Mouse (Mus musculus): Measurements from ENCODE around the gene Gm10203. TPM values are rescaled to one million over a fixed set of nuclear protein-coding genes. Genes with fewer than 3 reads are reported as not detected.
A peak's percentile ranks its signal among the peaks of the same experiment; 100 is the strongest.

The Gm10203 gene
- polyA plus RNA-seq, 1 experiment from 2014 or later: not detected

DNA sequence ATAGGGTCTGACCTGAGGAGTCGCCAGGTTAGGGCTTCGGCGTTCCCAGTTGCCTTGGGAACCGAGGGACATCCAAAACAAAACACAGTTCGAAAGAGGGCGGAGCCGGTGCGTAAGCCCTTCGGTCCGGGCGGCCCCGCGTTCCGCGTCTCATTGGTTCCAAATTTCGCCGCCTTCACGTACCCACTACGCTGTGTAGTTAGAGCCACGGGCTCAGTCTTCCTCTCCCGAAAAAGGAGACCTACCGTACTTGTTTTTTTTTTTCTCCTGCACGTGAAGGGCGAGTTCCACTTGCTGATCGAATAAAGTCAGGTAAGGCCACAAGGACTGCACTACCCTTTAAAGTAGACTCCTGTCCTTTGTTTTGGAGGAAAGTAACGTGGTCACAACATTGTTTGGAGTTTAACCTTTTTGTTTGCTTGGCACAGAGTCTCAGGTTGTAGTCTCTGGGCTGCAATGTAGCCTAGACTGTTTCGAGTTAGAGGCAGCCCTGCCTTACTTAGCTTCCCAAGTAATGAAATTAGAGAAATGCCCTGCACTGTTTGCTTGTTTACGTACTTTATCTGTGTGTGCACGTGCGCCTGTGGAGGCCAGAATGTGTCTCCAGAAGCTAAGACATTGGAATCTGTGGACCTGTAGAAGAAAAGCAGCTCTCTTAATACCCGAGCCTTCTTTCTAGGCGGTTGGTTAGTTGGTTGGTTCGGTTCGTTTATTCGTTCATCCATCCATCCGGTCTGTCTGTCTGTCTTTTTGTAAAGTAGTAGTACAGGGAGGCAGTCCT, 11.6 kb downstream of the Gm10203 start:
- Histone ChIP-seq H3K36me3 (ENCODE audit: control insufficient read depth, insufficient read depth, low read length) (peaks cover 11% of the 10 kb centered on the region; the same call in 1 of the 2 replicates), H3K27ac (ENCODE audit: low read depth, low read length) (peak overlapping the region; percentile 15; the same call in 1 of the 2 replicates), H3K4me1 (ENCODE audit: control insufficient read depth, insufficient read depth, low read length) (peaks cover 3% of the 10 kb centered on the region; the same call in 1 of the 2 replicates), H3K4me2 (replicated peaks; ENCODE audit: low read depth, low read length) (peak overlapping the region; percentile 55), H3K27me3 (ENCODE audit: control insufficient read depth, insufficient read depth, low read length) (no peaks in the 10 kb centered on the region), H3K9me3 (ENCODE audit: control insufficient read depth, low read length) (0 out of 2 replicates have a peak, but pooled peaks cover 2% of the 10 kb centered on the region), H3K4me3 (ENCODE audit: low read length) (peak overlapping the region; percentile 54), H3K9ac (ENCODE audit: low read depth, low read length) (peak overlapping the region; percentile 49)
- 5% methylated on average over 36 of the region's 36 CpGs for WGBS
- peak; percentile 95 for ATAC-seq (ENCODE audit: low FRiP score, low TSS enrichment)

DNA sequence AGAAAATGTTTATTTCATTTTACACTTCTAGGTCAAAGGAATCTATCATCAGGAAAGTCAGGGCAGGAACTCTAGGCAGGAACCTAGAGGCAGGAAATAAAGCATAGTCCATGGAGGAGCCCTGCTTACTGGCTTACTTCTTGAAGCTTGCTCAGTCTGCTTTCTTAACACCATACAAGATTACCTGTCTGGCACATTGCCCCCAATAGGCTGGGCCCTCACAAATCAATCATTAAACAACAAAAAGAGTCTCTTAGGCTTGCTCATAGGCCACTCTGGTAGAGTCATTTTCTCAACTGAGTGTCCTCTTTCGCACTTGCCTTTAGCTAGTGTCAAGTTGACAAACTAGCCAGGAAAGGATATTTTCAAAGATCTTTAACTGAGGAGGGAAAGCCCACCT, 15.2 kb downstream of the Gm10203 start:
- Histone ChIP-seq H3K27ac (ENCODE audit: low read depth, low read length) (no peak overlapping the region), H3K4me3 (ENCODE audit: low read length) (no peak overlapping the region), H3K9ac (ENCODE audit: low read depth, low read length) (no peak overlapping the region), H3K4me1 (ENCODE audit: control insufficient read depth, insufficient read depth, low read length) (peaks cover 3% of the 10 kb centered on the region; the same call in 1 of the 2 replicates), H3K4me2 (replicated peaks; ENCODE audit: low read depth, low read length) (no peak overlapping the region), H3K9me3 (ENCODE audit: control insufficient read depth, low read length) (0 out of 2 replicates have a peak, but pooled peaks cover 2% of the 10 kb centered on the region), H3K36me3 (ENCODE audit: control insufficient read depth, insufficient read depth, low read length) (peaks cover 15% of the 10 kb centered on the region; the same call in 1 of the 2 replicates), H3K27me3 (ENCODE audit: control insufficient read depth, insufficient read depth, low read length) (no peaks in the 10 kb centered on the region)
- WGBS: 88% methylated on average over 1 of the region's 1 CpGs
- ATAC-seq (ENCODE audit: low FRiP score, low TSS enrichment): no peak

DNA sequence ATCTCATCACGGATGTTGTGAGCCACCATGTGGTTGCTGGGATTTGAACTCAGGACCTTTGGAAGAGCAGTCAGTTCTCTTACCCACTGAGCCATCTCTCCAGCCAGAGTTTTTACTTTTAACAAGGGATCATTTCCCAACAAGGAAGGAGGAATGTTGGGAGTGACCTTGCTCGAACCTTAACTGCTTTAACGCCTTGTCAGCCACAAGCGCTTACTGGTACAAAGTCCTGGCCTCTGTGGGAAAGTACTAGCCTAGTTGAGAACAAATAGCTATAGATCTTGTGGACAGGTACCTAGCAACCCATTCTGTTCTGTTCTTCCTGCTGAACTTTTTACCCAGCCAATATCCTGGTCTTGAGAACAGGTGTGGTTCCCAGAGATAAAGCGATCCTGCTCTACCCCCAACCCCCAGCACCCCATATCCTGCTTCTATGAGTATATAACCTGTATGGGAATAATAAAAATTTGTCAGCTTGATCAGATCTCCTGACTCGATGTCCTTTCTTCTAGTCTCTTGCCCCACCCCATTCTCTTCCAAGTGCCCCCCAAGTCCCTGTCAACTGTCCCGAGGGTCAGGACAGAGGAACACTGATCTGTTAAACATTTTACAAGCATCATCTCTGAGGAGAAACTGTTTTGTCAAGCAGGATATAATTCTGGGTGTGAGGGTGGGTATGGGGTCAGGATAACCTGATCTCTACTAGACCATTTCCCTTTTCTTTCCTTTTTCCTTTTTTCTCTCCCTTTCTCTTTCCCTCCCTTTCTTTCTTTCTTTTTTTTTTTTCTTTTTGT, 18.7 kb downstream of the Gm10203 start:
- peaks cover 26% of the 10 kb centered on the region; the same call in 1 of the 2 replicates for H3K36me3 ChIP-seq (ENCODE audit: control insufficient read depth, insufficient read depth, low read length)
- 0 out of 2 replicates have a peak, but pooled peaks cover 2% of the 10 kb centered on the region for H3K9me3 ChIP-seq (ENCODE audit: control insufficient read depth, low read length)
- no peaks in the 10 kb centered on the region for H3K27me3 ChIP-seq (ENCODE audit: control insufficient read depth, insufficient read depth, low read length)
- H3K4me1 ChIP-seq (ENCODE audit: control insufficient read depth, insufficient read depth, low read length): no peaks in the 10 kb centered on the region
- H3K4me3 ChIP-seq (ENCODE audit: low read length): no peak overlapping the region
- no peak overlapping the region for H3K27ac ChIP-seq (ENCODE audit: low read depth, low read length)
- no peak overlapping the region for H3K4me2 ChIP-seq (replicated peaks; ENCODE audit: low read depth, low read length)
- H3K9ac ChIP-seq (ENCODE audit: low read depth, low read length): no peak overlapping the region
- peak; percentile 45; the same call in 1 of the 2 replicates for ATAC-seq (ENCODE audit: low FRiP score, low TSS enrichment)
- 53% methylated on average over 7 of the region's 7 CpGs for WGBS

DNA sequence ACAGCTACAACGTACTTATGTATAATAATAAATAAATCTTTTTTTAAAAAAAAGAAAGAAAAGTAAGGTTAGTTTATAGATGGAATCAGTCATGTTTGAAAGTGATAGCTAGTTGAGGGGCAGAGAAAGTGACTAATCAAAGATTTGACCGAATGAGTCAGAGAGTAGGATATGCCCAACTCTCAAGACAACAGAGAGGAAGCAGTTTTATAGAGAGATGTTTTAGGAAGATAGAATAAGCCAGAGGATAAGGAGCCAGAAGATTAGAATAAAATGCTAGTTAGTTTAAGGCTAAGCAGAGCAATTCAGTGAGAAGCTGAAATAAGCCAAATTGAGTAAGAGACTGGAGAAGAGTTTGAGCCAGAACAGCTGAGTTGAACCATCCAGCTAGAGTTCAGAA, 22.1 kb downstream of the Gm10203 start:
- no peak overlapping the region for H3K4me2 ChIP-seq (replicated peaks; ENCODE audit: low read depth, low read length)
- ATAC-seq (ENCODE audit: low FRiP score, low TSS enrichment): no peak
- H3K36me3 ChIP-seq (ENCODE audit: control insufficient read depth, insufficient read depth, low read length): peaks cover 16% of the 10 kb centered on the region; the same call in 1 of the 2 replicates
- H3K4me3 ChIP-seq (ENCODE audit: low read length): no peak overlapping the region
- H3K4me1 ChIP-seq (ENCODE audit: control insufficient read depth, insufficient read depth, low read length): peaks cover 7% of the 10 kb centered on the region; the same call in 1 of the 2 replicates
- no peaks in the 10 kb centered on the region for H3K9me3 ChIP-seq (ENCODE audit: control insufficient read depth, low read length)
- H3K9ac ChIP-seq (ENCODE audit: low read depth, low read length): no peak overlapping the region
- 90% methylated on average over 2 of the region's 2 CpGs for WGBS
- no peaks in the 10 kb centered on the region for H3K27me3 ChIP-seq (ENCODE audit: control insufficient read depth, insufficient read depth, low read length)
- H3K27ac ChIP-seq (ENCODE audit: low read depth, low read length): no peak overlapping the region

DNA sequence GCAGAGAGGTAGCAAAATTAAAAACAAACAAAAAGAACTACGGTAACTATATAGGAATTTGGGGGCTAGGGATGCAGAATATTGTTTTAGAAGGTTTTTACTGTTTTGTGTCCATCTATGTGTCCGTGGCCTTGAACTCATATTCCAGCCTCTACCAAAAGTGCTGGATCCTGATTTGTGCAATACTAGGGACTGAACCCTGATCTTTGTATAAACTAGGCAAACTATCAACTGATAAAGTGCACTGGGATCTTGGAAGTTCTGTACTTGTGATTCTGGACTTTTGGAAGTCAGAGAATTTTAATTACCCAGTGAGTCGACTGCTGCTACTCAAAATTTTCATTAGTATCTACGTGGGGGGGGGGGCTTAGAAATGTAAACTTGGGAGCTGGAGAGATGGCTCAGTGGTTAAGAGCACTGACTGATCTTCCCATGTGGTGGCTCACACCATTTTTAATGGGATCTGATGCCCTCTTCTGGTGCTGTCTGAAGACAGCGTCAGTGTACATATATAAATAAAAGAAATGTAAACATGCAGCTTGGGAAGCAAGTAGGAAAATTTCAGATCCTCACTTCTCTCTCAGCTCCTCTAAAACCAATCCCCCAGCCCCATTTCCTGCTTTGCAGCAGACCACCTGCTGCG, 23.6 kb downstream of the Gm10203 start:
- Histone ChIP-seq H3K36me3 (ENCODE audit: control insufficient read depth, insufficient read depth, low read length) (peaks cover 22% of the 10 kb centered on the region; the same call in 1 of the 2 replicates), H3K4me2 (replicated peaks; ENCODE audit: low read depth, low read length) (no peak overlapping the region), H3K9me3 (ENCODE audit: control insufficient read depth, low read length) (no peaks in the 10 kb centered on the region), H3K4me3 (ENCODE audit: low read length) (no peak overlapping the region), H3K27ac (ENCODE audit: low read depth, low read length) (no peak overlapping the region), H3K27me3 (ENCODE audit: control insufficient read depth, insufficient read depth, low read length) (no peaks in the 10 kb centered on the region), H3K9ac (ENCODE audit: low read depth, low read length) (no peak overlapping the region), H3K4me1 (ENCODE audit: control insufficient read depth, insufficient read depth, low read length) (peaks cover 7% of the 10 kb centered on the region; the same call in 1 of the 2 replicates)
- WGBS: 33% methylated on average over 6 of the region's 6 CpGs
- no peak for ATAC-seq (ENCODE audit: low FRiP score, low TSS enrichment)

DNA sequence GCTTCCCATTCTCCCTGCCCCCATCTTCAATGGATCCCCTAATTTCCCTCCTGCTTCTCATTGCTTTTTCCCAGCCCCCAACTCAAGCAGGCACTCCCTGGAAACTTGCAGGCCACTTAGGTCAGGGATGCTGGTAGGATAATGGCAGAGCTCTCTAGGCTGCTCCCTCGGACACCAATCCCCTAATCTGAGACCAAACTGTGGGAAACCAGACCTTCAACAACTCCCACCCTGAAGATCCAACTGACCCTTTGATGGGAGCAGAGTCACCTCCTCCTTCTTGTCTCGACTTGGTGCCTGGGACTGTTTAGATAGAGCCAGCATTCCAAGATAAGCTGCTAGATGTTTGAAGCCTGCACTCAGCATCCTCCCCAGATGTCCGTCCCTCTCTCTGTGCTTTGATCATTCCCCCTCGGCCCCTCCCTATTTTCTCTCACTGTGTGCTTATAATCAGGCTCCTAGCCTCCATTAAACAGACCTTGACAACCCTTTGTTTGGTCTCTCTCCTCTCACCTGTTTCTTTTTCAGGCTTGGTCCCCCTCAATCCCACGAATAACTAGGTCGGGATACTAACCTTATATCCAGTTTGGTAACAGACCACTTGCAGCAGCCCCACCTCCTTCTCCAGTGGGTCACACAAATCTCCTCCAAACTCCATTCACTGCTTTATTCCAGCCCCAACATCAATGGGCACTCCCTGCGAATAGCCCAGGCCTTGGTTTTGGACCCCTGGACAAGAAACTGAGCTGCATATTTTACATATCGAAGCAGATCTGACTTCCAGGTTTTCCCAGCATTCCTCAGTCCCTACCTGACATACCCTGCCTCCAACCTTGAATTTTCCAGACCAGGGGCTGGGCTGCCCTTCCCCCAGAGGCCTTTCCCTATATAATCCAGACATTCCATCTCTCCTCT, 24.4 kb downstream of the Gm10203 start:
- H3K9ac ChIP-seq (ENCODE audit: low read depth, low read length): no peak overlapping the region
- 10% methylated on average over 8 of the region's 8 CpGs for WGBS
- H3K4me3 ChIP-seq (ENCODE audit: low read length): no peak overlapping the region
- no peak overlapping the region for H3K4me2 ChIP-seq (replicated peaks; ENCODE audit: low read depth, low read length)
- H3K27ac ChIP-seq (ENCODE audit: low read depth, low read length): no peak overlapping the region
- no peaks in the 10 kb centered on the region for H3K27me3 ChIP-seq (ENCODE audit: control insufficient read depth, insufficient read depth, low read length)
- ATAC-seq (ENCODE audit: low FRiP score, low TSS enrichment): 0 out of 2 replicates have a peak, but pooled peaks have one; percentile 37
- peaks cover 7% of the 10 kb centered on the region; the same call in 1 of the 2 replicates for H3K4me1 ChIP-seq (ENCODE audit: control insufficient read depth, insufficient read depth, low read length)
- H3K9me3 ChIP-seq (ENCODE audit: control insufficient read depth, low read length): no peaks in the 10 kb centered on the region
- peaks cover 25% of the 10 kb centered on the region; the same call in 1 of the 2 replicates for H3K36me3 ChIP-seq (ENCODE audit: control insufficient read depth, insufficient read depth, low read length)

DNA sequence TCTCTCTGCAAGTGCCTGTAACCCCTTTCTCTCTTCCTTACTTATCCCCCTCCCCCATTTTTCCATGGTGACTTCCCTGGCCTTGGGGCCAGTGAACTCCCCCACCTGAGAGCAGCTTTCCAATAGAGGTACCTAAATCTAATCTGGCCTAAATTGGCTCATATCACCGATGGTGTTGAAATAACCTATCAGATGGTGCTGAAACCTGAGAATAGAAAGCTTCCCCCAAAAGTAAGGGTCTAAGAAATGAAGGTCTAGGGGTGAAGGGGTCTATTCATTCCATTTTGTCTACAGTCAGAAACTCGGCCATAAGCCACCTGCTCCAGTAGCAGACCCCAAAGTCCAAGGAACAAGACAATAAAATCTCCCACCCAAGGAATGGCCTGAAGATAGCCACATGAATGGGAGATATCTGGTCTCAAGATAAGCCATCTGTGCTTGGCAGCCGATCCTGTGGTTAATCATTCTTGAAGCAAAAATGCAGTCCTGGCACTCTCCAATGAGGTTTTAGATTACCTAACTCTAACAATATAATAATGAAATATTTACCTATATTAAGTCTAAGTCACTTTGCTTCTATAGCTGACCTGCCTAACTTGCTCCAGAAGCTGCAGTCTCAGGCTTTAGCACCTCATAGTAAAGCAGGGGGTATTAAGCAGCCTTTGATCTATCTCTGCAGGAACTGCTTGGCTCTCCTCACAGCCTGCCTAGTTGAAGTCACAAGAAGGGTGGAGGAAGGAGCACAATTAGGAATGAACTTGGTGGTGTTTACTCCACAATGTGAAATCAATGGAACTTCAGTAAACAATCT, 25.3 kb downstream of the Gm10203 start:
- peaks cover 24% of the 10 kb centered on the region; the same call in 1 of the 2 replicates for H3K36me3 ChIP-seq (ENCODE audit: control insufficient read depth, insufficient read depth, low read length)
- 48% methylated on average over 3 of the region's 3 CpGs for WGBS
- ATAC-seq (ENCODE audit: low FRiP score, low TSS enrichment): no peak

More for the DNA sequence above, 25.3 kb downstream of the Gm10203 start:
- H3K9me3 ChIP-seq (ENCODE audit: control insufficient read depth, low read length): no peaks in the 10 kb centered on the region
- no peak overlapping the region for H3K27ac ChIP-seq (ENCODE audit: low read depth, low read length)
- H3K4me2 ChIP-seq (replicated peaks; ENCODE audit: low read depth, low read length): no peak overlapping the region
- H3K27me3 ChIP-seq (ENCODE audit: control insufficient read depth, insufficient read depth, low read length): no peaks in the 10 kb centered on the region
- H3K4me1 ChIP-seq (ENCODE audit: control insufficient read depth, insufficient read depth, low read length): peaks cover 7% of the 10 kb centered on the region; the same call in 1 of the 2 replicates
- no peak overlapping the region for H3K4me3 ChIP-seq (ENCODE audit: low read length)
- no peak overlapping the region for H3K9ac ChIP-seq (ENCODE audit: low read depth, low read length)
